Mouse (Mus musculus): ENCODE measurements around the gene Ankrd34a. TPM values are rescaled to one million over a fixed set of nuclear protein-coding genes. Genes with fewer than 3 reads are reported as not detected.
A peak's percentile ranks its signal among the peaks of the same experiment; 100 is the strongest.

Gene Ankrd34a
- polyA plus RNA-seq, 1 experiment from 2014 or later = 0.37 TPM

- no peaks in the 10 kb centered on the region for H3K36me3 ChIP-seq (ENCODE audit: insufficient read depth, low read length)
- peaks cover 8% of the 10 kb centered on the region; the same call in 1 of the 2 replicates for H3K27me3 ChIP-seq (replicated peaks; ENCODE audit: insufficient read depth, low read length)
- WGBS = 4% methylated on average over 49 of the region's 54 CpGs
- no peak for ATAC-seq
- H3K9me3 ChIP-seq (ENCODE audit: low read length) = no peaks in the 10 kb centered on the region
- TF ChIP-seq EP300 (IDR thresholded peaks at IDR 0.05) (no peak), CTCF (IDR thresholded peaks at IDR 0.05) (no peak)
- H3K4me2 ChIP-seq (replicated peaks; ENCODE audit: low read depth, low read length) = peak overlapping the region; percentile 85
- peak overlapping the region; percentile 29 for H3K4me3 ChIP-seq (ENCODE audit: low read depth, low read length)
- peak overlapping the region; percentile 9; the same call in 1 of the 2 replicates for H3K9ac ChIP-seq (replicated peaks; ENCODE audit: low read depth)
- DNase-seq (ENCODE audit: low spot score) = peak; percentile 60
- no peak overlapping the region for H3K27ac ChIP-seq (ENCODE audit: low read length)
- H3K4me1 ChIP-seq (ENCODE audit: insufficient read depth, low read depth, low read length) = peaks cover 17% of the 10 kb centered on the region
These were observed 2.0 kb downstream of the Ankrd34a start for GRCm38 (mm10) chr3:96598156-96599068.

GRCm38 (mm10) chr3:96599069-96599393 lies 2.6 kb downstream of the Ankrd34a start:
- 61% methylated on average over 8 of the region's 8 CpGs for WGBS

GRCm38 (mm10) chr3:96599411-96599810 lies 3.0 kb downstream of the Ankrd34a start:
- no peak for ATAC-seq
- H3K9ac ChIP-seq (replicated peaks; ENCODE audit: low read depth) = no peak overlapping the region
- peaks cover 8% of the 10 kb centered on the region; the same call in 1 of the 2 replicates for H3K27me3 ChIP-seq (replicated peaks; ENCODE audit: insufficient read depth, low read length)
- no peaks in the 10 kb centered on the region for H3K9me3 ChIP-seq (ENCODE audit: low read length)
- H3K4me3 ChIP-seq (ENCODE audit: low read depth, low read length) = no peak overlapping the region
- DNase-seq (ENCODE audit: low spot score) = no peak
- H3K27ac ChIP-seq (ENCODE audit: low read length) = no peak overlapping the region
- H3K4me2 ChIP-seq (replicated peaks; ENCODE audit: low read depth, low read length) = no peak overlapping the region
- H3K4me1 ChIP-seq (ENCODE audit: insufficient read depth, low read depth, low read length) = peaks cover 17% of the 10 kb centered on the region
- 75% methylated on average over 3 of the region's 3 CpGs for WGBS
- TF ChIP-seq CTCF (IDR thresholded peaks at IDR 0.05) (no peak), EP300 (IDR thresholded peaks at IDR 0.05) (no peak)
- H3K36me3 ChIP-seq (ENCODE audit: insufficient read depth, low read length) = no peaks in the 10 kb centered on the region

More at GRCm38 (mm10) chr3:96599069-96599393, 2.6 kb downstream of the Ankrd34a start:
- Histone ChIP-seq H3K36me3 (ENCODE audit: insufficient read depth, low read length) (no peaks in the 10 kb centered on the region), H3K4me2 (replicated peaks; ENCODE audit: low read depth, low read length) (no peak overlapping the region), H3K4me3 (ENCODE audit: low read depth, low read length) (no peak overlapping the region), H3K27ac (ENCODE audit: low read length) (no peak overlapping the region), H3K27me3 (replicated peaks; ENCODE audit: insufficient read depth, low read length) (peaks cover 8% of the 10 kb centered on the region; the same call in 1 of the 2 replicates), H3K9me3 (ENCODE audit: low read length) (no peaks in the 10 kb centered on the region), H3K4me1 (ENCODE audit: insufficient read depth, low read depth, low read length) (peaks cover 17% of the 10 kb centered on the region), H3K9ac (replicated peaks; ENCODE audit: low read depth) (no peak overlapping the region)
- ATAC-seq = no peak
- TF ChIP-seq CTCF (IDR thresholded peaks at IDR 0.05) (no peak), EP300 (IDR thresholded peaks at IDR 0.05) (no peak)
- no peak for DNase-seq (ENCODE audit: low spot score)

GRCm38 (mm10) chr3:96600639-96601250 lies 4.3 kb downstream of the Ankrd34a start, which contains the start of gene Lix1l:
TSS of gene Lix1l (plus strand) at chr3:96601149.
- peak; percentile 98 for DNase-seq (ENCODE audit: low spot score)
- Histone ChIP-seq H3K4me1 (ENCODE audit: insufficient read depth, low read depth, low read length) (peaks cover 17% of the 10 kb centered on the region), H3K9ac (replicated peaks; ENCODE audit: low read depth) (peak within 1 kb of the TSS; percentile 35; the same call in 1 of the 2 replicates), H3K27me3 (replicated peaks; ENCODE audit: insufficient read depth, low read length) (peaks cover 8% of the 10 kb centered on the region; the same call in 1 of the 2 replicates), H3K36me3 (ENCODE audit: insufficient read depth, low read length) (no peaks in the 10 kb centered on the region), H3K4me2 (replicated peaks; ENCODE audit: low read depth, low read length) (peak within 1 kb of the TSS; percentile 70), H3K9me3 (ENCODE audit: low read length) (no peaks in the 10 kb centered on the region), H3K4me3 (ENCODE audit: low read depth, low read length) (peak within 1 kb of the TSS; percentile 61), H3K27ac (ENCODE audit: low read length) (peak within 1 kb of the TSS; percentile 89)
- WGBS = under 1% methylated on average over 26 of the region's 27 CpGs
- no peak for TF ChIP-seq CTCF (IDR thresholded peaks at IDR 0.05)
- TF ChIP-seq EP300 (IDR thresholded peaks at IDR 0.05) = no peak
- ATAC-seq = peak; percentile 97

GRCm38 (mm10) chr3:96601251-96601787 lies 4.9 kb downstream of the Ankrd34a start:
- Histone ChIP-seq H3K36me3 (ENCODE audit: insufficient read depth, low read length) (no peaks in the 10 kb centered on the region), H3K4me1 (ENCODE audit: insufficient read depth, low read depth, low read length) (peaks cover 15% of the 10 kb centered on the region), H3K9ac (replicated peaks; ENCODE audit: low read depth) (peak overlapping the region; percentile 35; the same call in 1 of the 2 replicates), H3K4me3 (ENCODE audit: low read depth, low read length) (peak overlapping the region; percentile 61), H3K27me3 (replicated peaks; ENCODE audit: insufficient read depth, low read length) (peaks cover 4% of the 10 kb centered on the region; the same call in 1 of the 2 replicates), H3K27ac (ENCODE audit: low read length) (peak overlapping the region; percentile 89), H3K4me2 (replicated peaks; ENCODE audit: low read depth, low read length) (peak overlapping the region; percentile 70), H3K9me3 (ENCODE audit: low read length) (no peaks in the 10 kb centered on the region)
- 3% methylated on average over 21 of the region's 40 CpGs for WGBS
- DNase-seq (ENCODE audit: low spot score) (peak; percentile 79), ATAC-seq (peak; percentile 70)
- TF ChIP-seq EP300 (IDR thresholded peaks at IDR 0.05) = no peak
- 0 out of 2 replicates have a peak, but pooled peaks have one; percentile 4 for TF ChIP-seq CTCF (IDR thresholded peaks at IDR 0.05)
